Mouse (Mus musculus): Measurements from ENCODE around the gene Ipo11. TPM values are rescaled to one million over a fixed set of nuclear protein-coding genes. Genes with fewer than 3 reads are reported as not detected.
"Not testable (repeated sequence)": the region's sequence is repeated elsewhere in the genome, so short reads cannot be mapped to it uniquely, and the experiment has no call there.

Gene Ipo11
- polyA plus RNA-seq, 1 experiment from 2014 or later: 21.6 TPM

DNA sequence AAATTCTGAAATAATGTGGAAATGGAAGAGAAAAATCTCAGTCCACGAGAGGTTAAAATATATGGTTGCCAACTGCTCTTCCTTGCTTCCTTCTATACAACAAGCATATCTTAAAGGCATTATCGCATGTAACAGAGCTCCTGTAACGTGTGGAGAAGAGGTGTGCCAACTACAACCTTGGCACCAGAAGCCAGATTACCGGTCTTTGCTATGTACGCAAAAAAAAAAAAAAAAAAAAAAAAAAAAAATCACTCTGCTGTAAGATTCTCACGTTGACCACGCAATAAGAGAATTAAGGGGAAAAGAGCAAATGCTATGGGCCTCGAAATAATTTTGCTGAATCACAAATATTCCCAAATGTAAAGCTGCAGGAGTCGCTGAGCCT, 895 bp downstream of the Ipo11 start:
- TF ChIP-seq CTCF (IDR thresholded peaks at IDR 0.05) (no peak), EP300 (IDR thresholded peaks at IDR 0.05) (no peak)
- H3K36me3 ChIP-seq (ENCODE audit: insufficient read depth, low read length): no peaks in the 10 kb centered on the region
- H3K9me3 ChIP-seq (ENCODE audit: low read length): no peaks in the 10 kb centered on the region
- H3K4me1 ChIP-seq (ENCODE audit: insufficient read depth, low read depth, low read length): peaks cover 4% of the 10 kb centered on the region; the same call in 1 of the 2 replicates
- peak overlapping the region; percentile 75; the same call in 1 of the 2 replicates for H3K27ac ChIP-seq (ENCODE audit: low read length)
- H3K27me3 ChIP-seq (replicated peaks; ENCODE audit: insufficient read depth, low read length): no peaks in the 10 kb centered on the region
- peak overlapping the region; percentile 94 for H3K4me2 ChIP-seq (replicated peaks; ENCODE audit: low read depth, low read length)
- ATAC-seq: no peak
- H3K4me3 ChIP-seq (ENCODE audit: low read depth, low read length): peak overlapping the region; percentile 95
- 6% methylated on average over 9 of the region's 9 CpGs for WGBS
- no peak for DNase-seq (ENCODE audit: low spot score)
- H3K9ac ChIP-seq (replicated peaks; ENCODE audit: low read depth): peak overlapping the region; percentile 84

DNA sequence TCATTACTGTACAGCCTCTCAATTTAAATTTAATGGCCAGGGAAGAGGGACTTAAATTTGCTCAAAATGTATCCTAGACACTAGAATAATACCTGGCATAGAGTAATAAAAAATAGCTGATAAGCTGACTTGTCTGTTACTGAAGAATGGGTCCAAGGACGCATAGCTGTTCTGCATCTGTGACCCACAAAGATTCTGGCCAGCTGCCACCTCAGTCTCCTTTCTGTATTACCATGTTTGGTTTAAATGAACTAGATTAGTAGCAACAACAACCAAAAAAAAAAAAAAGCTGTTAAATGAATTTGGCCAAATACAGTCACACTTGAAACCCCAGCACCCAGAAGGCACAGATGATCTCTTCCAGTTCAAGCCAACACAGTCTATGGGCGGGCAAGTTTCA, 7.6 kb downstream of the Ipo11 start:
- Histone ChIP-seq H3K27me3 (replicated peaks; ENCODE audit: insufficient read depth, low read length) (no peaks in the 10 kb centered on the region), H3K27ac (ENCODE audit: low read length) (no peak overlapping the region), H3K36me3 (ENCODE audit: insufficient read depth, low read length) (no peaks in the 10 kb centered on the region), H3K9me3 (ENCODE audit: low read length) (no peaks in the 10 kb centered on the region), H3K4me1 (ENCODE audit: insufficient read depth, low read depth, low read length) (no peaks in the 10 kb centered on the region), H3K4me3 (ENCODE audit: low read depth, low read length) (no peak overlapping the region), H3K9ac (replicated peaks; ENCODE audit: low read depth) (no peak overlapping the region), H3K4me2 (replicated peaks; ENCODE audit: low read depth, low read length) (no peak overlapping the region)
- 84% methylated on average over 2 of the region's 2 CpGs for WGBS
- DNase-seq (ENCODE audit: low spot score): no peak
- no peak for ATAC-seq
- TF ChIP-seq CTCF (IDR thresholded peaks at IDR 0.05) (no peak), EP300 (IDR thresholded peaks at IDR 0.05) (no peak)

DNA sequence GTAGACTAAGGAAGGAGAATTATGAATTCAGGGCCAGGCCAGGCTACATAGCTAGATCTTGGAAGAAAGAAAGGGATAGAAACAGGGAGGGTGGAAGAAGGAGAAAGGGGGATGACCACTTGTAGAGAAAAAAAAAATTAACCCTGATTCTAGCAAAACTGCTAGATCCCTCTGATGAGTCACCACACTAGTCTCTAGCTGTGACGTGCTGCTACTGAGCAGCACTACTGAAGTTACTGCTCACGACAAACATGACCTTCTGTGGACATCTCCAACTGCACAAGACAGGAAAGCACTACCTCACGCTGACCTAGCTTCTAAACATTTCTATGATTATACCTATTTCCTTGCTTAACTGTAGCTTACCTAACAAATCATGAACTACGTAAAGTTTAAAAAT, 8.5 kb downstream of the Ipo11 start:
- H3K4me1 ChIP-seq (ENCODE audit: insufficient read depth, low read depth, low read length): no peaks in the 10 kb centered on the region
- no peak overlapping the region for H3K4me3 ChIP-seq (ENCODE audit: low read depth, low read length)
- no peak for DNase-seq (ENCODE audit: low spot score)
- no peaks in the 10 kb centered on the region for H3K27me3 ChIP-seq (replicated peaks; ENCODE audit: insufficient read depth, low read length)
- WGBS: 87% methylated on average over 4 of the region's 4 CpGs
- H3K27ac ChIP-seq (ENCODE audit: low read length): no peak overlapping the region
- no peaks in the 10 kb centered on the region for H3K9me3 ChIP-seq (ENCODE audit: low read length)
- H3K36me3 ChIP-seq (ENCODE audit: insufficient read depth, low read length): no peaks in the 10 kb centered on the region
- H3K9ac ChIP-seq (replicated peaks; ENCODE audit: low read depth): no peak overlapping the region
- no peak for TF ChIP-seq CTCF (IDR thresholded peaks at IDR 0.05)
- no peak for TF ChIP-seq EP300 (IDR thresholded peaks at IDR 0.05)
- no peak for ATAC-seq
- H3K4me2 ChIP-seq (replicated peaks; ENCODE audit: low read depth, low read length): no peak overlapping the region

- not testable (repeated sequence) for H3K27ac ChIP-seq (ENCODE audit: low read length); H3K36me3 ChIP-seq (ENCODE audit: insufficient read depth, low read length); H3K4me1 ChIP-seq (ENCODE audit: insufficient read depth, low read depth, low read length); H3K9me3 ChIP-seq (ENCODE audit: low read length); H3K9ac ChIP-seq (replicated peaks; ENCODE audit: low read depth); H3K27me3 ChIP-seq (replicated peaks; ENCODE audit: insufficient read depth, low read length); H3K4me3 ChIP-seq (ENCODE audit: low read depth, low read length); DNase-seq (ENCODE audit: low spot score); H3K4me2 ChIP-seq (replicated peaks; ENCODE audit: low read depth, low read length); ATAC-seq
- 86% methylated on average over 3 of the region's 3 CpGs for WGBS
Observed at GRCm38 (mm10) chr13:106925921-106926320, 10.8 kb downstream of the Ipo11 start.

- Histone ChIP-seq H3K4me2 (replicated peaks; ENCODE audit: low read depth, low read length) (no peak overlapping the region), H3K27ac (ENCODE audit: low read length) (no peak overlapping the region), H3K4me1 (ENCODE audit: insufficient read depth, low read depth, low read length) (no peaks in the 10 kb centered on the region), H3K9ac (replicated peaks; ENCODE audit: low read depth) (no peak overlapping the region), H3K27me3 (replicated peaks; ENCODE audit: insufficient read depth, low read length) (no peaks in the 10 kb centered on the region), H3K4me3 (ENCODE audit: low read depth, low read length) (no peak overlapping the region), H3K9me3 (ENCODE audit: low read length) (no peaks in the 10 kb centered on the region), H3K36me3 (ENCODE audit: insufficient read depth, low read length) (0 out of 2 replicates have a peak, but pooled peaks cover 8% of the 10 kb centered on the region)
- peak; percentile 72 for TF ChIP-seq CTCF (IDR thresholded peaks at IDR 0.05)
- no peak for TF ChIP-seq EP300 (IDR thresholded peaks at IDR 0.05)
- DNase-seq (ENCODE audit: low spot score) (peak; percentile 76), ATAC-seq (no peak)
- 55% methylated on average over 7 of the region's 7 CpGs for WGBS
Observed at GRCm38 (mm10) chr13:106918322-106919050, 18.3 kb downstream of the Ipo11 start.

DNA sequence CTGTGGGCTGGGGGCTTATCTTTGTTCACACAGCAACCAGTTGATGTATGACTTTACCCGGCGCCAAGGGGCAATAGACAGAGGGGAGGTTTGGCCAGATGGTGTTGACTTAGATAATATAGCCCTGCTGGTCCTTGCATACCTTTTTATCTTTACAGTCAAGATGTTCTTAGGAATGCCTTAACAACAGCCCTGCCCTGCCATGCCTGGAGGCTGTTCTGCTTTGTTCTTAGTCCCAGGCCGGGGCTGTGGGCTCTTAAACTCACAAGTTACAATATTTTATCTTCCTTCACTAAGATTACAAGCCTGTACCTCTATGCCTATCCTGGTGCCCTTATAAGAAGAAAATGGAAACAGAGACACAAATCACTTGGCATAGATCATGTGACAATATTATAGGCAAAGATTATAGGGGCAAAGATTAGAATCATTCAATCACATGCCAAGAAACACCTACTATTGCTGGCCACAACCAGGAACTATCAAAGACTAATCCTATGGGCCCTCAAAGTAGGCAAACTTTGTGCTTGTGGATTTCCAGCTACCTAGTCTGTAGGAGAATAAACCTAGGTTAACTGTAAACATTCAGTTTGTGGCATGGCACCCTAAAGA, 23.5 kb downstream of the Ipo11 start:
- WGBS: 55% methylated on average over 3 of the region's 3 CpGs
- Histone ChIP-seq H3K27me3 (replicated peaks; ENCODE audit: insufficient read depth, low read length) (no peaks in the 10 kb centered on the region), H3K9ac (replicated peaks; ENCODE audit: low read depth) (no peak overlapping the region), H3K4me2 (replicated peaks; ENCODE audit: low read depth, low read length) (no peak overlapping the region), H3K4me3 (ENCODE audit: low read depth, low read length) (no peak overlapping the region), H3K4me1 (ENCODE audit: insufficient read depth, low read depth, low read length) (no peaks in the 10 kb centered on the region), H3K27ac (ENCODE audit: low read length) (no peak overlapping the region), H3K9me3 (ENCODE audit: low read length) (no peaks in the 10 kb centered on the region), H3K36me3 (ENCODE audit: insufficient read depth, low read length) (peaks cover 4% of the 10 kb centered on the region; the same call in 1 of the 2 replicates)
- TF ChIP-seq CTCF (IDR thresholded peaks at IDR 0.05) (no peak), EP300 (IDR thresholded peaks at IDR 0.05) (no peak)
- DNase-seq (ENCODE audit: low spot score) (no peak), ATAC-seq (no peak)

All from lung, postnatal 0 days (tissue).